Mouse (Mus musculus): ENCODE measurements around the gene Parvb.

DNA sequence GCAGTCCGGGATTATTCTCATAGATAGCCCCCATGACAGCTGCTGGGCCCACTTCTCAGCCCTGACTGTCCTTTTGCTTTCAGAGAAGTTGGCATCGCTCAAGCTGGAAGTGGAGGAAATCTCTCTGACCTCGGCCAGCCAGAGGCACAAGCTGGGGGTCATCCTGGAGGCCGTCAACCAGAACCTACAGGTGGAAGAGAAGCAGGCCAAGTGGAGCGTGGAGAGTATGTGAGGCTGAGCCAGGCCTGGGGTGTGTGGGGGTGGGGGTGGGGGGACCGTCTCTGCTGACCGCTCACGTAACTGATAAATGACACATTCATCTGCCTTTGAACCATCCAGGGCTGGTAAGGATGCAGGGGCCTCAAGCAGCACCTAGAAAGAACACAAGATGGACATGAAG lies 98.1 kb downstream of the Parvb start:
- no peak for TF ChIP-seq CTCF (conservative IDR thresholded peaks at IDR 0.05; ENCODE audit: low read length)
- no peak for TF ChIP-seq NANOG (IDR thresholded peaks at IDR 0.05; ENCODE audit: borderline replicate concordance, low read length)
